Mouse (Mus musculus) inflammation-experienced regulatory T-cells, adult 6 months (primary cell): Measurements from ENCODE around the gene Dip2b. TPM values are rescaled to one million over a fixed set of nuclear protein-coding genes. Genes with fewer than 3 reads are reported as not detected.

Experiments
- ATAC-seq: one replicate; pipeline ENCODE4 v1.8.0; 2017
- polyA plus RNA-seq, 3 experiments: library from polyadenylated mRNA; unstranded; fragments of 100-300 nt; shearing (Covaris generic); gene quantifications; one replicate each; pipeline ENCODE4 v1.2.1; 2017

The Dip2b gene
- polyA plus RNA-seq, 3 experiments from 2014 or later, result 11.5 to 21.3 (median 13.3) TPM

DNA sequence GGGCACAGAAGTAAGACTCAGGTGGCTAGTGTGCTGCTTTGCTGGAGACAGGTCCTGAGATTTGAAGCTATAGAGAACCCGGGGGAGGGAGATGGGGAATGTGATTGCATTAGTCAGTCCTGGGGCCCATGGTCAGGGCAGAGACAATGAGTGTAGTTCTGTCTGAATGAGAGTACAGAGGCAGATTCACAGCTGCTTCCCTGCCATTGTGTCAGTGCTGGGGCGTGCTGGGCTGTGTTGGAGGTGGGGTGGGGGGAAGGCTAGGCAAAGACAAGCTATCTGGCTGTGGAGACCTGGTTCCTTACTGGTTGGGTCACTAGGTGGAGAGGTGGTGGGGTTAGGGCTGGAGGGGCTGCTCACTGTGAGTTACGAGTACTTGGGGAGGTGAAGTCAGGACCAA, 14.3 kb downstream of the Dip2b start:
- no peak for ATAC-seq

DNA sequence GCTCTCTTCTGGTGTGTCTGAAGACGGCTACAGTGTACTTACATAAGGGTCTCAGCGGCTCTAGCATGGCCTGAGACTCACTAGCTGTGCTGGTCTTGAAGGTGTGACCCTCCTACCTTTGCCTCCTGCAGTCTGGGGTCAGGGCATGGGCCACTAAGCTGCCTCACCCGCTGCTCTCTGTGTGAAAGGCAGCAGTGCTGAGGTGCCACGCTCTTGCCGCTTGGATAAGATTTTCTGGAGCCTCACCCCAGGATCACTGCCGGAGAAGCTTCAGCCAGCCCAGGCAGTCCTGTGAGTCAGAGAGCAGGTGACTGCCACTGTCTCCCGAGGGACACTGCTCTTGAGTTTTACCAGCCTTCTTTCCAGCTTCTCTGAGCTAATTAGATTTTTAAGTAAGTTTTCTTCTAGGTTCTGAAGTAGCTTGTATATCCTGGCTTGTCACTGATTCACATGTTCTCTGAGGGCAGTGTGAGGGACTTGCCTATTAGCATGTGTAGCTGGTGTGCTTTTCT, 18.0 kb downstream of the Dip2b start:
- ATAC-seq, result no peak

DNA sequence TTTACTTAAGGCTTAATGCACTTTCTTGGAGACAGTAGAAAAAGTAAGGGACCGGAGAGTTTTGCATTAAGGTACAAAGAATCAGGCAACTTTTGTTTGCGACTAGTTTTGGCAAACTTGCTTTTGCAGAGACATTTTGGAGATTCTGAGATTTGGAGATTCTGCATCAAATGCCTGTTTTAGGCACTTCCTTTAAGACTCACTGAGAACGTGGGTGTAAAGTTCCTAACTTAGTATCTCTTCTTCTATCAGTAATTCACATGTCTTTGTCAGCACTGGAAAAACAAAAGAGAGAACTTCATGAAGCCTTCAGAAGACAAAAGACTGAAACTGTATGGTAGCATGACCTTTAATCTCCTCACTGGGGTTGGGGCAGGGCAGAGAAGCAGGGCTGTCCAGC, 19.2 kb downstream of the Dip2b start:
- ATAC-seq, result no peak

DNA sequence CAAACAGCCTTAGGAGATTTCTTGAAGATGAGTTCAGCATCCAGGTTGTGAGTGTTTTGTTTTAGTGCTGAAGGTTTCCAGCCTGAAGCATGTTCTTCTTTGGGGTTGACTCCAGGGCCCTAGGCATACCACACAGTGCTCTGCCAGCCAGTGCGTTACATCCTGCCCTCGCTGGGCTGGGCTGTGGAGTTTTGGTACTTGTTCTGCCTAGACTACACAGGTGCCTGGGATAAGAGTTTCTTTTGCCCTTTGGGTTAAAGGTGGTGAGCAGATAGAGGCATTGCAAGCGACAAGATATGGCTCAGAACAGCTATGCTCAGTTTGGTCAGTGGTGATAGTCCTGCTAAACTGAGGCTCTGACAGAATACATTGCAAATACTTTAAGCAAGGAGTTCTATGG, 19.7 kb downstream of the Dip2b start:
- peak; percentile 33 for ATAC-seq

DNA sequence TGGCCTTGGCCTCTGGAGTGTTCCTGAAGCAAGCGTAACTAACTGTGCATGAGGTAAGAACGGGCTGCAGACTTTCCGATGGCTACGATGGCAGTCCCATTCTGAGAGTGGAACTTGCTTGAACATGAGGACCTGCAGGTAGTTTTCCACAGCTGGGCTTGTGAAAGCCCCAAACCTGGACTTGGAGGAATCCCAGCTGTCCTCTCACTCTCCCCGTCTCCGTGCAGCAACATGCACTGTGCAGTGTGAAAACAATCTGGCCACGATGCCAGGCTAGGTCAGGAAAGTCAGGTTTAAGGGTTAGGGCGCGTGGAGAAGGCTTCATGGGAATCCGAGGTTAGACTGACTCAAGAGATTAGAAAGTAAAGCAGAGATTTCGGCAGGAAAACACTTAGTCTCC, 20.4 kb downstream of the Dip2b start:
- ATAC-seq, result no peak

DNA sequence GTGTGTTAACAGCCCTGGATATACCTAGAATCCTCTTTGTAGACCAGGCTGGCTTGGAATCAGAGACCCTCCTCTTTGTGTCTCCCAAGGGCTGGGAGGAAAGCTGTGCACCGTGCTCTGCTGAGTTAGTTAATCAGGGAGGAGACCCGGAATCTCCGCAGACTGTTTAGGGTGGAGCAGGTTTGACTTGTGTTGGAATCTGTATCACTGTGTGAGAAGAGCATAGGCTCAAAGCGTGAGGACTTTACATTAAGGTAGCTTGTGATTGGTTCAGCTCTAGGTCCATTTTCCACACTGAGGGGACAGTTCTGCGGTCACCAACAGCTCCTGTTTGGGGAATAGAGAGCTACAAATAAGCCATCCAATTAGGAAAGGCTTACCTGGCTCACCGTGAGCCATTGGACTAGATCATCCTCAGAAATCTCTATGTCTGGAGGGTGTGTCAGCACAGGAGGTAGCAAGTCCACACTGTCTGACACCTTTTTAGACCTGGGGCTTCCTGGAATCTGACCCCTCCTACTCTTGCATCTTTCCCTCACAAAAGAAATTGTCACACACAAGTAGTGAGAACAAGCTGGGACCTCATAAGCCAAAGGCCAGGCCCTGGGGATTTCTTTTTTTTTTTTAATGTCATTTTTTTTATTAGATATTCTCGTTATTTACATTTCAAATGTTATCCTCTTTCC, 21.3 kb downstream of the Dip2b start:
- peak; percentile 2 for ATAC-seq

DNA sequence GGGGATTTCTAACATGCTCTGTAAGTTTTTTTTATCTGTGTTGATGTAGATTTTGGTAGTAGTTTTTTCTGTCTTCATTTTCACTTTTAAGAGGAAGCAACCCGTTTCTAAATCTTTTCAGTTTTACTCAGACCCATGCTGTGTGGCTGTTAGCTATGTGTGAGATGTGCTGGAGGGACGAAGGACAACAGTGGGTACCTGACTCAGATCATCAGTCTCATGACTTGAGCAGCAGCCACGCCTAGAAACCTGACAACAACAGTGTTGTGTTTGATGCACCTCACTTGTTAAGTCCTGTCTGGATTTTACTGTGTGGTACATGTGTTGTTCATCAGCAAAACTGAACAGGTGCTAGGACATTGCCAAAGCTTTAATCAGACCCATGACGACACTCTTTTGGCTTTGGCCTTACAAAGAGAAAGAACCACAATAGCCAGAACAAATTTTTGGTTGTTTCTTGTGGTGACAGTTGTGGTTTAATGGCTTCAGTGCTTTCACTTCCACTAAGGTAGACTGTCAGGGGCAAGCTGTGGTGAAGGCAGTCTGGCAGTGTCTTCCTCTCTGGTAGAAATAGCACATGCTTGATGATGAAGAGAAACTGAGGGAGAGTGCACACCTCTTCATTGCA, 22.2 kb downstream of the Dip2b start:
- peak; percentile 74 for ATAC-seq

DNA sequence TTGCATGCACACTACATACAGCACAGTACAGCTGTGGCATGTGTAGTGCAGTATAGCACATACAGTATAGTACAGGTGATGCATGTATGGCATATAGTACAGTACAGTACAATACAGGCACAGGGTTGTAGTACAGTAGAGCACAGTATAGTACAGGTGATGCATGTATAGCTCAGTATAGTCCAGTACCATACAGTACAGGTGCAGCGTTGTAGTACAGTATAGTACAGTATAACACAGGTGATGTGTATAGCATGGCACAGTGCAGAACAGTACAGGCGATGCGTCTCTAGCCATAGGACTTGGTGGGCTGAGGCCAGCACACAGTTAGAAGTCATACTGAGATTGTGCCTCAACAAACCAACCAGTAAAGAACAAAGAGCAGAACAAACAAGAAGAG, 22.9 kb downstream of the Dip2b start:
- no peak for ATAC-seq

DNA sequence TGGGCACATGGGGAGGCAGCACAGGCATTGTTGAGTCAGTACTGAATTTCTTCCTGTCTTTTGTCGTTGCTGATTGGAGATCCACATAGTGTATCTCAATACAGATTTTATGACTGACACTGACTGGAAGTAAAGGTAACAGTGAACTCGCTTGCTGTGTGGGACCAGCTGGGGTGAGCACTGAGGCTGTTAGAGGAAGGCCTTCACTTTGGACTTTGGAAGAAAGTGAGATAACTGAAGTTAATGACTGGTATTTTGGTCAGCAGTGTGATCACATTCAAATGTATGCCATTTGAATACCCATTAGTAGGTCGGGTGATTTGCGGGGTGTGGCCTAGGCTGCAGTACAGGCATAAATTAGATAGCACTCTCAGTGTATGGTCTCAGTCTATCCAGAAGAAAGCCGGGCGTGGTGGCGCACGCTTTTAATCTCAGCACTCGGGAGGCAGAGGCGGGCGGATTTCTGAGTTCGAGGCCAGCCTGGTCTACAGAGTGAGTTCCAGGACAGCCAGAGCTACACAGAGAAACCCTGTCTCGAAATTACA, 24.8 kb downstream of the Dip2b start:
- no peak for ATAC-seq

DNA sequence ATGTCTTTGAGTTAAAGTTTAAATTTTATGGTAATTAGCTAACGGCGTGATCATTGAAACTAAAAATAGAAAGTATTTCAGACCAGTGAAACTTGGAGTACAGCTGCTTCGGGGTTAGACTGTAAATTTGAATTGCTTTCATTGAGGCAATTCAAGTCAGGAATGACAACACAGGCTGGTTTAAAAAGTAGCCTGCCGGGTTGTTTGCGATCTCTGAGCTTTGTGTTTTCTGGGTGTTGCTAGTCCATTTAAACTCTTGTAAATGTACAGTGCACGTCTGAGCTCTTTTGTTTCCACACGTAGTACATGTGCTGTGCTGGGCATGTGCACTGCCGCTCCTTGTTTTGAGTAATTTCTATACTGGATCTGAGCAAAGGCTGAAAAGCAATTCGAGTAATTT, 28.2 kb downstream of the Dip2b start:
- no peak for ATAC-seq

DNA sequence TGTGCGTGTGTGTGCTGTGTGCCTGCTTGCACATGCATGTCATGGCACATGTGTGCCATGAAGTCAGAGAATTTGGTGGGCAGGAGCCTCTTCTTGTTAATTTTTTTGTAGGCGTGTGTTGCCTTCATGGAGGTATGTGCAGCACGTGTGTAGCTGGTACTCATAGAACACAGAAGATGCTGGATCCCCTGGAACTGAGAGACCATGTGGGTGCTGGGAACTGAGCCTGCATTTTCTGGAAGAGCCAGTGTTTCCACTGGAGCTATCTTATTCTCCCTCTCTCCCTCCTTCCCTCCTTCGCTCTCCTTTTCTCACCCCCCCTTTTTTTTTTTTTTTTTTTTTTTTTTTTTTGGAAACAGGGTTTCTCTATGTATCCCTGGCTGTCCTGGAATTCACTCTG, 30.6 kb downstream of the Dip2b start:
- no peak for ATAC-seq

DNA sequence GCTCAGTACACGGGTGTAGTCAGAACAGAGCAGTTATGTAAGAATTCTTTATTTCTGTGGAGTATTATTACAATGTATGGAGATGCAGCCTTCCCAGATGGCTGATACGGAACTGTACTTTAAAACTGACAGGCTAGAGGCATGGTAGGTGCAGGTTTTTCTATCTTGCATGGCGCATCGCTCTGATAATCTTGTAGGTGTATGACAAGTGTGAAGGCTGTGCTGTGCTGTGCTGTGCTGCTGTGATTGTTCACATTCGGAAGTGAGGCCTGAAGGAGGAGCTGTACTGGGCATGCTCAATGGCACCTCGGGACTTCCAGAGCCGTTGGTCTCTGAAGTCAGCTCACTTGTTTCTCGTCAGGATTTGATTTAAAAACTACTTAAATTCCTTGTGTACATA, 31.6 kb downstream of the Dip2b start:
- ATAC-seq, result no peak

DNA sequence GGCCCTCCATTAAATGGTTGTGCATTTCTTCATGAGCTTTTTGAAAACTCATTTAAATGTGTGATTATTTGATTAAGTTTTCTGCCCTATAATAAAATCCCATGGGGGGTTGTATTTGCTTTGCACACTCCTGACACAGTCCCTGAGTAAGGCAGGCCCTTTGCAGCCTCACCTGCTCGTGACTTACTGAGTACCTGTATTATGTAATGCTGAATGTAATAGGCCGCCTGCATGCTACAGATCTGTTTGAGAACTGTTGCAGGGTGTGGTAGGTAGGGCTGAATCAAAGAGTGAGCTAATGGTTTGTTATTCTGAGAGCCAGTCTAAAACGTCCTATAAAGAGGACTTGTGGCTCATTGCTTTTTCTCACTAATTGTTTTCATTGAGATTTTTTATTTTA, 33.4 kb downstream of the Dip2b start:
- ATAC-seq, result no peak

DNA sequence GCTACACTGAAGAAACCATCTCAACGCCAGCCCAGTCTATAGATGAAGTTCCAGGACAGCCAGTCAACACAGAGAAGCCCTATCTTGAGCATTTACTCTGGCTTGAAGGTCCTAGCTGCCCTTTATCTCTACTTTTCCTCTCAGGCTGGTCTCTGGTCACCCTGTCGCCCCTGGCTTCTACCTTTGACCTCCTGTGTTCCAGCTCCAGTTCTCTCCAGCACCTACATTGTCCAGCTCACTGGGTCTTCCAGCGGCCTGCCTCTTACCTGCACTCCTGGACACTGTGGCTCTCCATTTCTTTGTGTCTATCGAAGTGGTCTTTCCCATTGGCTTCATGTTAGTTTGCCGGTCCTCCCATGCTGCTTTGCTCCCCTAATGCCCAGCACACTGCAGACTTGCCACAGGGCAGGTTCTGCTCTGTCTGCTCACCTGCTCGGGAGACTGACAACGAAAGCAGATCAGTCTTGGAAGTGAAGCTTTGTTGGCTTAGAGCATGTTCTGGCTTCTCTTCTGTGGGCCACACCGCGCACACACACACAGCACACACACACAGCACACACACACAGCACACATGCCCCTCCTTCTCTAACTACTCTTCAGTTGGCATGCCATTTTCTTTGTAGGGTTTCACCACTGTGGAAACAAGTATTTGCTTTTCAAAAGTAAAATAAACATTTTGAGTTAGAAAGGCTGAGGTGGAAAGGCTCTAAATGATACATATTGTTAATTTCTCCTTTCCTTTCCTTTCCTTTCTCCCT, 35.4 kb downstream of the Dip2b start:
- no peak for ATAC-seq

DNA sequence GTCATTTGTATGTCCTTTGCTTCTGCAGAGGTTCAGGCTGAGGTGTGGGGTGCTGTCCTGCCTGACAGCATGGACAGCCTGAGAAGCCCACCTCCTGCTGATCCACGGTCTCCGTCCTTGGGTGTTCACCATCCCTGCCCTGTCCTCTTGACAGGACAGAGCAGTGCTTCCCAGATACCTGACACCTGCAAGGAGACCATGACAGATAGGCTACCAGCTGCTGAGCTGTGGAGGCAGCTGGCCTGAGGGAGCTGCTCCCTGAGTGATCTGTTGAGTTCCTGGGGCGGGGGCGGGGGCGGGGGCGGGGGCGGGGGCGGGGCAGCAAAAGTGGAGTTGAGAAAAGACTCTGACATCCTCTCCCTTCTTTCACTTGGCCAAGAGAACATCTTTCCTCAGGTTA, 36.3 kb downstream of the Dip2b start:
- ATAC-seq, result no peak

DNA sequence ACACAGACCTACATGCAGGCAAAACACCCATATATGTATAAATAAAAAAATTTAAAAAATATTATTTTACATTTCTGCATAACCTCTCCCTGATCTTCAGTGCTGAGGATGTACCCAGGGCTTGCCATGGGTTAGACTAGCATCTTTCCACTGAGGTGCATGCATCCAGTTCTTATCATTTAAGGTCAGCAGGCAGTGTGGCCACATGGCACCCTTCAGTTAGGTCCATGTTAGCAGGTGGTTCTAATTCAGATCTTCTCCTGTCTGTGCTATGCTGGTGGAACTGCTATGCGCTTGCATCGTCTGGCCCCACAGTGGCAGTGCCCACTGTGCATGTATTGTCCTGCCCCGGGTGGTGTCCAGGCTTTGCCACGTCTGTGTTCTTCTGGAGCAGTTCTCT, 37.9 kb downstream of the Dip2b start:
- ATAC-seq, result no peak

DNA sequence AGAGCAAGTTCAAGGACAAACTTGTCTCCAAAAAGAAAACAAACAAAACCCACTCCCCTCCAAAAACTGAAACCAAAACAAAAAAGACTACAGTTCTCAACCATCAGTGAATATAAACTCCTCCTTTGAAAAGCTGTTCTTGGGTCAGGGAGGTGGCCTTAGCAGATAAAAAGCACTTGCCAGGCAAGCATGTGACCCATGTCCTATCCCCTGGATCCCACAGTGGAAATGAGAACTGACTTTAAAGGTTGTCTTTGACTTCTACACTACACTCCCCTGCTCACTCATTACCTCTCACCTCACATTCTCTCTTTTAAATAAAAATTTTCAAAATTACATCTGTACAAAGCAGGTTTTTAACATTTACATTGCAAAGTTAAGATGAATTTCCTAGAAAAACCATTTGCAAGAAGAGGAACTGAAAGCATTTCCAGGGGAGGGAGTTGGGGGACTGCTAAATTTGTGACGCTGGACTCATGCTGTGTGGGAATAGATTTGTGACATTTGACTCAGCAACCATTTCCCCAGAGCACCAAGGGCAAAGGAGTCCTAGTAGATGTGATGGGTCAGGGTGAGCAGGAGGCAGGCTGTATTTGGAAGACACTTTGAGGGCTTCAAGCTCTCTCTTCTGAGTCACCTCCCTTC, 42.5 kb downstream of the Dip2b start:
- no peak for ATAC-seq

DNA sequence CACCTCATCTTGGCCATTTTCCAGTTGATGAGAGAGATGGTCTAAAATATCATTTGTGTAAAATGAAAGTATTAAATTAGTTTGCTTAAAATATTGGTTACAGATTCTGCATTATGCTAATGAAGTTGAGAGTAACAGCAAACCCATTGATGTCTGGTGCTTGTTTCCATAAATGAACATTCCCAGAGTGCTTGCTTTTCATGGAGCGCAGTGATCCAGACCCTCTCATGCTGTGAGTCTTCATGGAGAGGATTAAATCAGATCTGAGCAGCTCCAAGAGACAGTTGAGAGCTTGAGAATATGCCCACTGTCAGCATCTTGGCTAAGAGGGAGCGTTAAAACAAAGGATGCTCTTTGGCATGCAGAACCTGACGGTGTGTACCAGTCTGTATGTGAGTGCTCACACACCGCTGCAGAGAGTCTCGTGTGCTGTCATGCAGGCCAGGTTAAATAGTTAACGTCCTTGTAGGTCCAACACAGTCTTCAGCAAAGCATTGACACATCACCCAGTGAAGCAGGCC, 43.1 kb downstream of the Dip2b start:
- no peak for ATAC-seq

DNA sequence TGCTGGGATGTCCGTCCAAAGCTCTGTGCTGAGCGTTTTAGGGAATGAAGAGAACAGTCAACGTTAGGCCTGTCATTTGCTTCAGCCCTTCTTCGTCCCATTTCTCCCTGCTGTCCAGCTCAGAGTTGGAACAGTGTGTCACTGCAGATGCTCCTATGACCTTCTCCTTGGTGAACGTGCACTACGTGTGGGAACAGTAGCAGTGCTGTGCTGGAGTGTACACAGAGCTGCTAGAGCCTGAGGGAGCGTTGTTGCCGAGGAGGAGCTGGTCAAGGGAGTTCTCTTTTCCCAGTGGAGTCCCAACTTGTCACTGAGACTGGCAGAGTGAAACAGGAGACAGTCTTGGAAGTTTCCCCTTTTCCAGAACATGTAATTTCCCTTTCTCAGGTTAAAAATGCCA, 43.6 kb downstream of the Dip2b start:
- ATAC-seq, result no peak

DNA sequence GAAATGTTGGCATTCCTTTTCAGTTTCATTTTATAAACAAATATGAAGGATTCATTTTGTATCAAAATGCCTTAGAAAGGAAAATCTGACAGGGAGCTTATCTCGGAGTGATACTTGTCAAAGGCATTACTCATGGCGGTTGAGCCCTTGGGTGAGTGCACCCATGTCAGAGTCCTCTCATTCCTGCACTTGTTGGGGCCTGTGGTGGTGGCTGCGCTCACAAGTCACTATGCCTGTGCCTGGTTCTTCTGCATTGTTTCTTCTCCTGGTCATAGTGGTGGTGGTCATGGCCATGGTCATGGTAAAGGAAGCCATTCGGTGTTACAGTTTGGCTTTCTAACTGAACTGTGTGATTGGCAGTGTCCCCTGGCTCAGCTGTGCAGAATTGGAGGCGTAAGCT, 44.3 kb downstream of the Dip2b start:
- no peak for ATAC-seq

DNA sequence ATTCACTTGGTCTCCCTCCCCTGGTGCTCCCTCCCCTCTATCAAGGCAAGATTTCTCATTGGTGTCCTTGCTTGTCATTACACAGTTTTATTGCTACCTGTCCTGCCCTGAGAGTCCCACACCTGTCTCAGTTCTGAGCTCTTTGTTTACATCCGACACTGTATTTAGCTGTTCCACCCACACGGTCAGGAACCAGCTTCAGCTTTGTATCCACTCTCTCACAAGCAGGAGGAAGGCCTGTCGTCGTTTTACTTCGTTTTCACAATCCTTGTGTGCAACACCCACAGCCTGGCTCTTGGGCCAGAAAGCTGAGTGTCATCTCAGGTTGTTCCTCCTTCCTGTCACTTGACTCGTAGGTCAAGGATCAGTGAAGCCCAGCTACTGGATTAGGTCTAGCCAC, 45.4 kb downstream of the Dip2b start:
- no peak for ATAC-seq

DNA sequence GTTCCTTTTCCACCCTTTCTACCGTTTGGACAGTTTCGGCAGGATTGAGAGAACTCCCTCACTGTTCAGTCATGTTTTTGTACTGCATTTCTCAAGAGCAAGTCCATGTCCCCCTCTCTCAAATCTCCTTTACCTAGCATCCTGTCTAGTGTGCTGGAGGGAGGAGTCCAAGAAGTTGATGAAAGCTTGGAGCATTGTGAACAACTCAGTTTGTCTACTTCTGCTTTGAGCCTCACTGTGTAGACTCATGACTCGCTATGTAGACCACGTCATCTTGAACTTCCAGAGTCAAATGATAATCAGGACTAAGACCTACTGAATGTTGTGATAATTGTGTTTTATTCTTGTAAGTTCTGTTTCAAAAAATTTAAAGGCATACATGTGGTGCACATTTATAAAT, 46.4 kb downstream of the Dip2b start:
- ATAC-seq, result no peak

DNA sequence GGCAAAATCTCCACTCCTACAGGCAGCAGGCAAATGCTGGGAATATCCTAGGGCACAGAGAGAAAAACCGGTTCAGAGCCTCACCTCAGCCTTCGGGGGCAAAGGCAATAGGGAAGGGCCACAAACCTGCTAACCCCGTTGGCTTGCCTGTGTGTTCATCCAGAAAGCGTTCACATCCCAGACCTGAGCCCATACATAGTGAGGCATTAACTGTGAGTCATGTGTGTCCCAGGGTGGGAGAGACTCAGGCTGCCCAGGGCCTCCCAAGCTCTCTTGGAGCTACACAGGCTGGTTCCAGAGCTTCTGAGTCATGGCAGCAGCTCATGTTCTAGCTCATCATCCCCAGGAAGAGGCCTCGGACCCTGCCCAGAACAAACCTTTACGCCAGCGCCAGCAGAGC, 49.6 kb downstream of the Dip2b start:
- no peak for ATAC-seq
